Mouse (Mus musculus) midbrain, embryonic 16.5 days (tissue): ENCODE results near the gene Macrod2. TPM values are rescaled to one million over a fixed set of nuclear protein-coding genes. Genes with fewer than 3 reads are reported as not detected.

Experiments
- ATAC-seq: fragments of 200-750 bp; cut with Nextera tagmentation; 2 replicates; pipeline ENCODE4 v1.8.0; 2017; ENCODE audit warnings: moderate TSS enrichment
- H3K27ac ChIP-seq: fragments of 300-500 bp; sonication (generic); 2 replicates; pipeline ENCODE4 v1.5.1; 2014; ENCODE audit warnings: mild to moderate bottlenecking, low read length, mixed read lengths
- H3K27me3 ChIP-seq: fragments of 300-500 bp; sonication (generic); 2 replicates; pipeline ENCODE4 v1.6.1; 2014; ENCODE audit warnings: low read depth, low read length, mixed read lengths; ENCODE audit not compliant: control insufficient read depth, insufficient read depth
- H3K36me3 ChIP-seq: fragments of 300-500 bp; sonication (generic); 2 replicates; pipeline ENCODE4 v1.6.1; 2014; ENCODE audit warnings: mild to moderate bottlenecking, low read length, moderate library complexity, mixed read lengths; ENCODE audit not compliant: control insufficient read depth, insufficient read depth
- H3K4me1 ChIP-seq: fragments of 300-500 bp; sonication (generic); 2 replicates; pipeline ENCODE4 v1.6.1; 2014; ENCODE audit warnings: mild to moderate bottlenecking, low read length, mixed read lengths; ENCODE audit not compliant: control insufficient read depth, insufficient read depth
- H3K4me2 ChIP-seq: fragments of 300-500 bp; sonication (generic); 2 replicates; pipeline ENCODE4 v1.6.1; 2014; ENCODE audit warnings: mild to moderate bottlenecking, low read length, mixed read lengths
- H3K4me3 ChIP-seq: fragments of 300-500 bp; sonication (generic); 2 replicates; pipeline ENCODE4 v1.5.1; 2014; ENCODE audit warnings: low read depth, mild to moderate bottlenecking, low read length, moderate library complexity, mixed read lengths
- H3K9ac ChIP-seq: fragments of 300-500 bp; sonication (generic); 2 replicates; pipeline ENCODE4 v1.6.1; 2014; ENCODE audit warnings: low read depth, low read length, mixed read lengths
- H3K9me3 ChIP-seq: fragments of 300-500 bp; sonication (generic); replicated peaks from 2 replicates; pipeline ENCODE4 v1.6.1; 2014; ENCODE audit warnings: mild to moderate bottlenecking, low read length, mixed read lengths; ENCODE audit not compliant: control insufficient read depth, poor library complexity, severe bottlenecking
- WGBS: fragments of 180-500 bp; shearing (Covaris S2); extraction: QIAGEN DNeasy Blood & Tissue Kit; methylation state at CpG from one replicate; pipeline ENCODE4 v1.1.7; 2014; 5-methylcytosine and 5-hydroxymethylcytosine counted together
- polyA plus RNA-seq: library from polyadenylated mRNA; unstranded; fragments of >200 nt; fragmentation: Nextera tagmentation; extraction: Ambion mirVana; gene quantifications from 2 replicates; pipeline ENCODE4 v1.2.1, GENCODE M21; 2015

Gene Macrod2
- polyA plus RNA-seq, 1 experiment from 2014 or later: 96.9 TPM

DNA sequence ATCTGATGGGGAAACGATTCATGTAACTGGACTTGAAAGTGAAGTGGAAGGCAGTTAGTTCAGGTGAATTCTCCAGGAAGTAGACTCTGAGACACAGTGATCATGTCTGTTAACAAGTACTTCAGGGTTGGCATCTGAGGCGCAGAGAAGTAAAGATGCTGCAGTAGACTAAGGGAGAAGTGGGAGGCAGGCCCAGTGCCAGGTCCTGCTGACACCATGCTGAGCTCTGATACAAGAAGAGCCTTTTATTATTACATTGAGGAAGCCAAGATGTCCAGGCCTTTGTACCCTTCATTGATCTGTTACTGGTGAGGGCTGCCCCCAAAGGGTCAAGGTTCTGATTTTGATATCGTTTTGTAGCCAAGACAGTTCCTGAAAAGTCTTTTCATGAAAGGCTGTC, 1327.4 kb downstream of the Macrod2 start:
- Histone ChIP-seq H3K4me2 (no peak overlapping the region), H3K4me3 (no peak overlapping the region), H3K9me3 (no peaks in the 10 kb centered on the region), H3K27me3 (no peaks in the 10 kb centered on the region), H3K36me3 (no peaks in the 10 kb centered on the region), H3K27ac (no peak overlapping the region), H3K9ac (no peak overlapping the region), H3K4me1 (no peaks in the 10 kb centered on the region)
- WGBS: 76% methylated on average over 3 of the region's 3 CpGs
- no peak for ATAC-seq

DNA sequence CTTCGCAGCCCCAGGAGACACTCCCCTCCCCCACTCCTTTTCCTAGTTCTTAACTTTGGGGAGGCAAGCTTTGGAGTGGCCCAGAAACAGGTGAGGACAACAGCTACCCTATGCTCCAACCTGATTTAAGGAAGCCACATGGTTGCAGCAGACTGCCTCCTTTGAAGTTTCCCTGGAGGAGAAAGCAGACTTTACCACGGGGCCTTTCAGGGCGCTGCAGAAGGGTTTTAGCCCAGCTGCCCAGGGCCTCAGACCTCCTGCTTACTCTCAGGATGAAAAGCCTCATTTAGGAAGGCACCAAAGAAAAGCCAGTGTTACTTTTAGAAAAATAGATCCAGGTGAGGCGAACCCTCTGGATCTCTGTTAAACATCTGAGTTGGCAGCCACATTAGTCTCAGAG, 1333.9 kb downstream of the Macrod2 start:
- Histone ChIP-seq H3K4me1 (no peaks in the 10 kb centered on the region), H3K4me2 (no peak overlapping the region), H3K9me3 (no peaks in the 10 kb centered on the region), H3K36me3 (no peaks in the 10 kb centered on the region), H3K27me3 (no peaks in the 10 kb centered on the region), H3K9ac (no peak overlapping the region), H3K27ac (no peak overlapping the region), H3K4me3 (no peak overlapping the region)
- WGBS: 69% methylated on average over 4 of the region's 4 CpGs
- no peak for ATAC-seq

- no peak overlapping the region for H3K4me2 ChIP-seq
- no peak for ATAC-seq
- H3K27me3 ChIP-seq: no peaks in the 10 kb centered on the region
- H3K36me3 ChIP-seq: no peaks in the 10 kb centered on the region
- 94% methylated on average over 5 of the region's 5 CpGs for WGBS
- H3K9me3 ChIP-seq: no peaks in the 10 kb centered on the region
- peaks cover 3% of the 10 kb centered on the region; the same call in 1 of the 2 replicates for H3K4me1 ChIP-seq
- no peak overlapping the region for H3K27ac ChIP-seq
- H3K4me3 ChIP-seq: no peak overlapping the region
- no peak overlapping the region for H3K9ac ChIP-seq
These were observed 1341.8 kb downstream of the Macrod2 start for GRCm38 (mm10) chr2:141736685-141737456.

- H3K27me3 ChIP-seq: no peaks in the 10 kb centered on the region
- H3K9ac ChIP-seq: no peak overlapping the region
- ATAC-seq: no peak
- H3K36me3 ChIP-seq: no peaks in the 10 kb centered on the region
- no peaks in the 10 kb centered on the region for H3K9me3 ChIP-seq
- peaks cover 3% of the 10 kb centered on the region; the same call in 1 of the 2 replicates for H3K4me1 ChIP-seq
- WGBS: 52% methylated on average over 1 of the region's 1 CpGs
- no peak overlapping the region for H3K4me3 ChIP-seq
- no peak overlapping the region for H3K4me2 ChIP-seq
- H3K27ac ChIP-seq: no peak overlapping the region
These were observed 1343.6 kb downstream of the Macrod2 start for GRCm38 (mm10) chr2:141738702-141739101.

GRCm38 (mm10) chr2:141740318-141740717, 1345.2 kb downstream of the Macrod2 start:
- peaks cover 3% of the 10 kb centered on the region; the same call in 1 of the 2 replicates for H3K4me1 ChIP-seq
- H3K36me3 ChIP-seq: no peaks in the 10 kb centered on the region
- peak; percentile 75; the same call in 1 of the 2 replicates for ATAC-seq
- WGBS: 50% methylated on average over 5 of the region's 5 CpGs
- H3K9me3 ChIP-seq: no peaks in the 10 kb centered on the region
- H3K27ac ChIP-seq: no peak overlapping the region
- H3K4me3 ChIP-seq: no peak overlapping the region
- no peak overlapping the region for H3K9ac ChIP-seq
- no peak overlapping the region for H3K4me2 ChIP-seq
- H3K27me3 ChIP-seq: no peaks in the 10 kb centered on the region

DNA sequence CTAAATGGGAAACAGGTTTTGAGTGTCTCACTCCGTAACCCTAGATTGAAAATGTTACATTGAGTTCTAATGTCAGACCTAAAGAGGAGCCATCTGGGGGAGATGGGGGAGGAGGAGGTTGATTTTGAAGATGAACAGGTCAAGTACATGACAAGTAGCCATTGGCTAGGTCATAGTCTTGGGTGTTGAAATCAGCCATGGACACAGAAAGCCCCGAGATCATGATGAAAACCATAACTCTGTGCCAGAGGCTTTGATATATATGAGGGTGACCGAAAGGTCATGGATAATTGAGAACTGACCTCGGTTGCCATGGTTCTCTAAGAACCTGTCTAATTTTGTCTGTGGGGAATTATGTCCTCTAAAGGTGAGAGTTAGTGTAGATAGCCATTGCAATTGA, 1405.1 kb downstream of the Macrod2 start:
- Histone ChIP-seq H3K9ac (no peak overlapping the region), H3K36me3 (no peaks in the 10 kb centered on the region), H3K4me2 (no peak overlapping the region), H3K4me3 (no peak overlapping the region), H3K27ac (no peak overlapping the region), H3K9me3 (no peaks in the 10 kb centered on the region), H3K27me3 (no peaks in the 10 kb centered on the region), H3K4me1 (no peaks in the 10 kb centered on the region)
- no peak for ATAC-seq
- 88% methylated on average over 4 of the region's 4 CpGs for WGBS

- H3K4me3 ChIP-seq: no peak overlapping the region
- no peaks in the 10 kb centered on the region for H3K27me3 ChIP-seq
- H3K36me3 ChIP-seq: no peaks in the 10 kb centered on the region
- WGBS: 77% methylated on average over 2 of the region's 2 CpGs
- H3K4me2 ChIP-seq: no peak overlapping the region
- no peak overlapping the region for H3K9ac ChIP-seq
- H3K27ac ChIP-seq: no peak overlapping the region
- no peaks in the 10 kb centered on the region for H3K4me1 ChIP-seq
- no peak for ATAC-seq
- no peaks in the 10 kb centered on the region for H3K9me3 ChIP-seq
These were observed 1405.8 kb downstream of the Macrod2 start for GRCm38 (mm10) chr2:141800909-141801308.

DNA sequence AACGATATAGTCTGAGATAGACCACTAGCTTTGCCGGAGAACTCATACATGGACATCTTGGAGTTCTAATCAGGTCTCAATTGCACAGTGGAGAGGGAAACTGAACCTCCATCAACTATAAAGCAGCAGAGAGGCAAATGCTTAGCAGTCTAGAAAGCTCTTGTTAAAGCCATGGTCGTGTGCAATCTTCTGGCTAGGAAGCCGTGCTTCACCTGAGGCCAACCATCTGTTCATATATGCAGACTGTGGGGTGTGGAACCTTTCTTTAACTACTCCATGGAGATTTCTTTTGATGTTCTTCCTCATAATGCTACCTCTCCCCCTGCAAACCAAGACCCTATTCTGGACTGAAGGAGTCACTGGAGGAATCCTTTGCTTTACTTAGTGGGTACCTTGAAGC, 1421.2 kb downstream of the Macrod2 start:
- no peaks in the 10 kb centered on the region for H3K36me3 ChIP-seq
- no peak for ATAC-seq
- 90% methylated on average over 4 of the region's 4 CpGs for WGBS

GRCm38 (mm10) chr2:141817546-141818180, 1422.6 kb downstream of the Macrod2 start:
- Histone ChIP-seq H3K9ac (no peak overlapping the region), H3K36me3 (no peaks in the 10 kb centered on the region), H3K9me3 (no peaks in the 10 kb centered on the region), H3K4me2 (no peak overlapping the region), H3K4me3 (no peak overlapping the region), H3K27ac (no peak overlapping the region), H3K27me3 (no peaks in the 10 kb centered on the region), H3K4me1 (no peaks in the 10 kb centered on the region)
- 72% methylated on average over 4 of the region's 4 CpGs for WGBS
- ATAC-seq: no peak

More for the DNA sequence above, 1421.2 kb downstream of the Macrod2 start:
- no peaks in the 10 kb centered on the region for H3K9me3 ChIP-seq
- H3K4me2 ChIP-seq: no peak overlapping the region
- no peak overlapping the region for H3K27ac ChIP-seq
- no peaks in the 10 kb centered on the region for H3K4me1 ChIP-seq
- no peak overlapping the region for H3K4me3 ChIP-seq
- H3K27me3 ChIP-seq: no peaks in the 10 kb centered on the region
- H3K9ac ChIP-seq: no peak overlapping the region
